Mouse (Mus musculus): ENCODE measurements around the gene Rapgef4. TPM values are rescaled to one million over a fixed set of nuclear protein-coding genes. Genes with fewer than 3 reads are reported as not detected.

The Rapgef4 gene
- polyA plus RNA-seq, 1 experiment from 2014 or later = 3.6 TPM

DNA sequence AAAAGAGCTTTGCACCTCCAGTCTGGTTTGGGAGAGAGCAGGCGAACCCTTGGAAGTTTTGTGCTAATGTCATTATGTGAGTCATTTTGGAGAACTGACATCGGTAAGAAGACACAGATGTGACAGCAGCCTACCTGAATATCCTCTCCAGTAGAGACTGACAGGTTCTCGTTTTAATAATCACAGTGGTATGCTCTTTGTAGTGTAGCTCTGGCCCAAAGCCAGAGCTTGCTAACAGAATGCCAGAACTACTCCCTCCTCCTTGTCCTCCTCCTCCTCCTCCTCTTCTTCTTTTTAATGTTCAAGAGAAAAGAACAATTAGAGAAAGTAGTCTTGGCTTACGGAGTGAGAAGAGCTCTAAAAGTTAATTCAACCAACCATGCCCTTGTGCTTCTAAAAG lies 272.8 kb downstream of the Rapgef4 start:
- Histone ChIP-seq H3K36me3 (ENCODE audit: control insufficient read depth, insufficient read depth, low read length) (no peaks in the 10 kb centered on the region), H3K9ac (ENCODE audit: low read length) (no peak overlapping the region), H3K27ac (replicated peaks) (no peak overlapping the region), H3K4me1 (replicated peaks; ENCODE audit: control insufficient read depth, insufficient read depth) (no peaks in the 10 kb centered on the region; the same call in 1 of the 2 replicates), H3K4me3 (ENCODE audit: low read depth, low read length) (no peak overlapping the region), H3K27me3 (ENCODE audit: control insufficient read depth, insufficient read depth, low read length) (no peaks in the 10 kb centered on the region), H3K4me2 (replicated peaks; ENCODE audit: low read depth) (no peak overlapping the region), H3K9me3 (ENCODE audit: control insufficient read depth, low read length) (no peaks in the 10 kb centered on the region)
- 47% methylated on average over 4 of the region's 4 CpGs for WGBS
- no peak for TF ChIP-seq EP300 (optimal IDR thresholded peaks at IDR 0.05)
- TF ChIP-seq CTCF (IDR thresholded peaks at IDR 0.05; ENCODE audit: low read depth) = no peak
- DNase-seq (ENCODE audit: low spot score) = no peak
- no peak for ATAC-seq (ENCODE audit: low FRiP score, low TSS enrichment)

DNA sequence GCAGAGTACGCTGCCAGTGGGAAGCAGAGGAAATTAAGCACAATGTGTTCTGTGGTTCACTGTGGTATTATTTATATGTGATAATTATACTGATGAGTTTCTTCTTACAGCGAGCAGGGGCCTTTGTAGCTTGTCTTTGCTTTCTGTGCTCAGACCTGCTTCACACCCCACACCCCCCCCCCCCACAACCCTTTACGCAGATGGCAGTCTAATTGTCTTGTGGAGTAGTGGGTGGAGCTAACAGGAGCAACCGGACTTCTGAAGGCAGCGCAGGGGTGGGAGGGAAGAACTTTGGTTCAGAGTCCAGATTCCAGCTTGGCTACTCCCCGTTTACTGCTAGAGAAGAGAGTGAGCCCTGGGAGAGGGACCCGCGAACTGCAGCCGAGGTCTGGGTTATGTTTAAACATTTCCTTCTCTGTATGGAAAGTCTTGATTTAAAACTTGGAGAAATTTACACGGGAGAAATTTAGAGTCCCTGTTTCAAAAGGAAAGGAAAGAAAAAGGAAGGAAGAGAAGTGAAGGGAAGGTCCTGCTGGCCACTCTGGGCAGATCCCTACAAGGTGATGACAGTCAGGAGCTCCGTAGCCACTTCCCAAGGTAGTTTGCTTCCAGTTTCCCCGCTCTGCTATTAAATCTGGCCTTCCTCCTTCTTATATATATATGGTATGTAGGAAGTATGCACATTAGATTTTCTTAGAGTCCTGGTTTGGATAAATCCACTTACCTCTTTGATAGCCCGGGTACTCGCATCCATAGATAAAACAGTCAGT lies 274.0 kb downstream of the Rapgef4 start:
- WGBS = 21% methylated on average over 14 of the region's 14 CpGs
- Histone ChIP-seq H3K4me2 (replicated peaks; ENCODE audit: low read depth) (peak overlapping the region; percentile 44), H3K4me1 (replicated peaks; ENCODE audit: control insufficient read depth, insufficient read depth) (no peaks in the 10 kb centered on the region; the same call in 1 of the 2 replicates), H3K27ac (replicated peaks) (peak overlapping the region; percentile 58), H3K27me3 (ENCODE audit: control insufficient read depth, insufficient read depth, low read length) (no peaks in the 10 kb centered on the region), H3K9me3 (ENCODE audit: control insufficient read depth, low read length) (no peaks in the 10 kb centered on the region), H3K9ac (ENCODE audit: low read length) (no peak overlapping the region), H3K36me3 (ENCODE audit: control insufficient read depth, insufficient read depth, low read length) (no peaks in the 10 kb centered on the region), H3K4me3 (ENCODE audit: low read depth, low read length) (0 out of 2 replicates have a peak overlapping the region, but pooled peaks have one; percentile 15)
- peak; percentile 85 for DNase-seq (ENCODE audit: low spot score)
- TF ChIP-seq CTCF (IDR thresholded peaks at IDR 0.05; ENCODE audit: low read depth) (no peak), EP300 (optimal IDR thresholded peaks at IDR 0.05) (no peak)
- peak; percentile 86 for ATAC-seq (ENCODE audit: low FRiP score, low TSS enrichment)

DNA sequence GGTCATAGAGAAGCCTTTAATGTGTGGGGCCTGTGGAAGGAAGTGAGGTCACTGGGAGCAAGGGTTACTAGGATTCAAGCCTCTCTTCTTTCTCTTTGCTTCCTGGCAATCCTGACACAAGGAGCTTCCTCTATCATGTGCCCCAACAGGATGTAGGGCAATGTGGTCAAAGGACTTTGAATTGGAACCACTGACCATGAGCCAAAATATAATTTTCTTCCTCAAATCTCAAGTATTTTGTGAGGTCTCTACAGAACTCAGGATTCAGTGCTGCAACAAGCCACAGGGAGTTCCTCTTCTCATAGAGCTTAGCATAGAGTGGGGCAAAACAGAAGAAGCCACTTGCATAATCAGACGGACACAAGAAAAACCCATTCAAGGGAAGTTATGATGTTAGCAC lies 279.7 kb downstream of the Rapgef4 start:
- Histone ChIP-seq H3K4me3 (ENCODE audit: low read depth, low read length) (no peak overlapping the region), H3K4me2 (replicated peaks; ENCODE audit: low read depth) (no peak overlapping the region), H3K9ac (ENCODE audit: low read length) (no peak overlapping the region), H3K9me3 (ENCODE audit: control insufficient read depth, low read length) (no peaks in the 10 kb centered on the region), H3K27me3 (ENCODE audit: control insufficient read depth, insufficient read depth, low read length) (no peaks in the 10 kb centered on the region), H3K36me3 (ENCODE audit: control insufficient read depth, insufficient read depth, low read length) (no peaks in the 10 kb centered on the region), H3K27ac (replicated peaks) (no peak overlapping the region), H3K4me1 (replicated peaks; ENCODE audit: control insufficient read depth, insufficient read depth) (no peaks in the 10 kb centered on the region)
- DNase-seq (ENCODE audit: low spot score) (no peak), ATAC-seq (ENCODE audit: low FRiP score, low TSS enrichment) (no peak)
- TF ChIP-seq EP300 (optimal IDR thresholded peaks at IDR 0.05) (no peak), CTCF (IDR thresholded peaks at IDR 0.05; ENCODE audit: low read depth) (no peak)
- WGBS = 89% methylated on average over 1 of the region's 1 CpGs

DNA sequence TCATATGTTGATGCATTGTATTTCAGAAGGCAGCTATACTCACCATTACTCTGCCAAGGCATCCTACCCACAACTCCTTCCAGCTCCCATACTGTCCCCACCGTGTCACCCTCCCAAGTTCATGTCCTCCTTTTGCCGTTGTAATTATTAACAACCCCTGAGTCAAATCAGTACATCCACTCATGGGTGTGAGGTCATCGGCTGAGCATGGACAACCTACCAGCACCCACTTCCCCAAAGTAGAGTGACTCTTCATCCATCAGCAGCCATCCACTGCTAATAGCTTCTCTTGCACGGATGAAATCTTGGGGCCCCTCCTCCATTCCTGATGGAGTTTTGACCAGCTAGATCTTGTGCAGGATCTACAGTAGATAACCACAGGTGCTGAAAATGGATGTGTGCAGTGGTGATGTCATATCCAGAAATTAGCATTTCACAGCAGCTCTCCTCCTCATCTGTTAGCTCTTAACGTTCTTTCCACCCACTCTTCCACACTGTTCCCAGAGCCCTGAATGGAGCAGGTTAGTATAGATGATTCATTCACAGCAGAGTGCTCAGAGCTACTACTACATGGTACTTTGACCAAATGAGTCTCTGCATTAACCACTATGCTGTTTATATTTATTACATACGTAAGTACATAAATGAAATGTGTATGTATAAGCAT lies 281.9 kb downstream of the Rapgef4 start:
- no peak overlapping the region for H3K4me2 ChIP-seq (replicated peaks; ENCODE audit: low read depth)
- H3K27ac ChIP-seq (replicated peaks) = no peak overlapping the region
- ATAC-seq (ENCODE audit: low FRiP score, low TSS enrichment) (no peak), DNase-seq (ENCODE audit: low spot score) (no peak)
- no peak overlapping the region for H3K9ac ChIP-seq (ENCODE audit: low read length)
- no peaks in the 10 kb centered on the region for H3K27me3 ChIP-seq (ENCODE audit: control insufficient read depth, insufficient read depth, low read length)
- TF ChIP-seq CTCF (IDR thresholded peaks at IDR 0.05; ENCODE audit: low read depth) (no peak), EP300 (optimal IDR thresholded peaks at IDR 0.05) (no peak)
- no peaks in the 10 kb centered on the region for H3K9me3 ChIP-seq (ENCODE audit: control insufficient read depth, low read length)
- no peaks in the 10 kb centered on the region for H3K36me3 ChIP-seq (ENCODE audit: control insufficient read depth, insufficient read depth, low read length)
- no peak overlapping the region for H3K4me3 ChIP-seq (ENCODE audit: low read depth, low read length)
- H3K4me1 ChIP-seq (replicated peaks; ENCODE audit: control insufficient read depth, insufficient read depth) = no peaks in the 10 kb centered on the region
- WGBS = 79% methylated on average over 6 of the region's 6 CpGs

DNA sequence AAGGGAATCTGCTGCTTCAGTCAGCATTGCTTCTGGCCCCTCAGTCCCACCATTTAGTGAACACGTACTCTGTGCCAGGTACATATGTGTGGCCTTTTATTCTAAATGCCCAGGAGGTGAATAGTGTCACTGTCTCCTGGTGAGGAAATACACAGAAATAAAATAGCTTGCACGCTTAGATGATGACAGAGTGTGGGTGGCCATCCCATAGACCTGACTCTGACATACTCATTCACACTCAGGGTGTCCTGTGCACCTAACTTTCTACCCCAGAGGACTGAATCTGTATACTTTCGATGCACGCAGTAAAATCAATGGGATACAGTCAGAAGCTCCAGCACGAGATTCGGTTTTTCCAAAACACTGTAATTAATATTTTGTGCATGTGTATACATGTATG lies 286.4 kb downstream of the Rapgef4 start:
- Histone ChIP-seq H3K9me3 (ENCODE audit: control insufficient read depth, low read length) (no peaks in the 10 kb centered on the region), H3K27ac (replicated peaks) (no peak overlapping the region), H3K36me3 (ENCODE audit: control insufficient read depth, insufficient read depth, low read length) (no peaks in the 10 kb centered on the region), H3K27me3 (ENCODE audit: control insufficient read depth, insufficient read depth, low read length) (no peaks in the 10 kb centered on the region), H3K4me2 (replicated peaks; ENCODE audit: low read depth) (no peak overlapping the region), H3K4me1 (replicated peaks; ENCODE audit: control insufficient read depth, insufficient read depth) (no peaks in the 10 kb centered on the region), H3K4me3 (ENCODE audit: low read depth, low read length) (no peak overlapping the region), H3K9ac (ENCODE audit: low read length) (no peak overlapping the region)
- no peak for DNase-seq (ENCODE audit: low spot score)
- ATAC-seq (ENCODE audit: low FRiP score, low TSS enrichment) = no peak
- TF ChIP-seq EP300 (optimal IDR thresholded peaks at IDR 0.05) (no peak), CTCF (IDR thresholded peaks at IDR 0.05; ENCODE audit: low read depth) (no peak)
- 78% methylated on average over 6 of the region's 6 CpGs for WGBS

Data from stomach, postnatal 0 days (tissue).